Mouse (Mus musculus) G1E (cell line): ENCODE data around the gene Fyb.

Source experiments
- CTCF ChIP-seq: IDR thresholded peaks from 2 replicates; pipeline ENCODE4 v1.5.1; 2012; ENCODE audit warnings: low read depth, low read length, inconsistent platforms, mixed read lengths
- GATA1 ChIP-seq: IDR thresholded peaks from 2 replicates; pipeline ENCODE4 v1.6.1; 2012; ENCODE audit warnings: borderline replicate concordance, low read length, inconsistent platforms, mixed read lengths
- POLR2AphosphoS5 ChIP-seq: IDR thresholded peaks from 2 replicates; pipeline ENCODE4 v1.6.1; 2012; ENCODE audit warnings: low read depth, low read length, inconsistent platforms; ENCODE audit not compliant: insufficient replicate concordance
- TAL1 ChIP-seq: conservative IDR thresholded peaks from 2 replicates; pipeline ENCODE4 v1.6.1; 2012; ENCODE audit warnings: low read depth, low read length, inconsistent platforms, mixed read lengths

DNA sequence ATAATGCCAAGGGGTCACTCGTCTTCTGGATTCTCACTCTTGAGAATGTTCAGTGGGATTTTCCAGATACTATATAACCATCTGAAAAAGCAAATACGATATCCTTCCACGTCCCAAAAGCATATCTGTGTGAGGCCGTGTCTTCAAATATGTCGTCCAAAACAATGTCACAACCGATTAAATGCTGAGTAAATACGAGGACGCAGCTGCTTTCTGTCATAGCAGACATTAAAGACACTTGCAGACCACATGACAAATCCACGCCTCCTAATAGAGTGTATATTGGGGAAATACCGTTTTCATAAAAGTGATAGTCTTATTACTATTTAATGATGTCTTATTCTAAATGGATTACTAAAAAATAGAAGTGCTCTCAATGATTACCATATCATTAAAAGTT lies 38.0 kb downstream of the Fyb start:
- TF ChIP-seq CTCF, result no peak
- TF ChIP-seq TAL1, result no peak
- TF ChIP-seq GATA1, result no peak
- TF ChIP-seq POLR2AphosphoS5, result no peak
